Mouse (Mus musculus) ES-E14 (cell line): ENCODE measurements around the gene Cachd1.

Experiments used
- CHD2 ChIP-seq: IDR thresholded peaks from 2 replicates; pipeline ENCODE4 v1.6.1; 2014; ENCODE audit warnings: mild to moderate bottlenecking, low read depth, low read length, inconsistent platforms
- HCFC1 ChIP-seq: IDR thresholded peaks from 2 replicates; pipeline ENCODE4 v1.6.1; 2012; ENCODE audit warnings: low read length, inconsistent platforms, borderline replicate concordance; ENCODE audit not compliant: insufficient read depth
- MAFK ChIP-seq: IDR thresholded peaks from 2 replicates; pipeline ENCODE4 v1.6.1; 2014; ENCODE audit warnings: mild to moderate bottlenecking, low read depth, low read length, inconsistent platforms; ENCODE audit not compliant: insufficient read depth
- ZC3H11A ChIP-seq: IDR thresholded peaks from 2 replicates; pipeline ENCODE4 v1.6.1; 2012; ENCODE audit warnings: low read depth, mild to moderate bottlenecking, inconsistent platforms, low read length, borderline replicate concordance
- ZNF384 ChIP-seq: IDR thresholded peaks from 2 replicates; pipeline ENCODE4 v1.6.1; 2012; ENCODE audit warnings: low read depth, low read length, inconsistent platforms

GRCm38 (mm10) chr4:101020596-101020995, 244.1 kb downstream of the Cachd1 start, which contains the start of gene Gm10577:
- TF ChIP-seq HCFC1 (no peak), CHD2 (no peak), MAFK (no peak), ZNF384 (no peak), ZC3H11A (no peak)
